Mouse (Mus musculus) erythroblast, adult 5-6 weeks (primary cell): ENCODE results near the gene Alg14. TPM values are rescaled to one million over a fixed set of nuclear protein-coding genes. Genes with fewer than 3 reads are reported as not detected.

Source experiments
- ATAC-seq: replicated peaks from 2 replicates; pipeline ENCODE4 v1.8.0; 2016; ENCODE audit warnings: moderate number of reproducible peaks, mild to moderate bottlenecking, moderate TSS enrichment, inconsistent platforms; ENCODE audit not compliant: poor library complexity, low FRiP score, severe bottlenecking
- total RNA-seq, 2 experiments: library from RNA; stranded (forward) in 1 of 2; stranded (reverse) in 1 of 2; fragments of 150-400 nt in 1 of 2; fragments of 200-764, 138-1000 nt in 1 of 2; gene quantifications; 2 replicates each; pipeline versions ENCODE4 v1.2.3 to v1.2.4; 2015 to 2017; ENCODE audit warnings: low replicate concordance in 2 of 2

The Alg14 gene
- total RNA-seq, 2 experiments from 2014 or later, result 1.8 to 3.1 TPM

- no peak for ATAC-seq
Observed at GRCm38 (mm10) chr3:121274010-121274409, 17.6 kb upstream of the Alg14 start.

GRCm38 (mm10) chr3:121277009-121277408 is 14.6 kb upstream of the Alg14 start:
- ATAC-seq, result no peak

GRCm38 (mm10) chr3:121277557-121277956 is 14.0 kb upstream of the Alg14 start:
- no peak for ATAC-seq

- 0 out of 2 replicates have a peak, but pooled peaks have one; percentile 42 for ATAC-seq
Observed at GRCm38 (mm10) chr3:121279679-121280078, 11.9 kb upstream of the Alg14 start.

GRCm38 (mm10) chr3:121282998-121283397 is 8.6 kb upstream of the Alg14 start, which contains the start of gene Tmem56:
Gene Tmem56, minus strand, starts transcription at chr3:121283098.
- ATAC-seq, result no peak

- ATAC-seq, result no peak
Observed at GRCm38 (mm10) chr3:121285219-121285618, 6.4 kb upstream of the Alg14 start.

- no peak for ATAC-seq
Observed at GRCm38 (mm10) chr3:121287151-121287550, 4.4 kb upstream of the Alg14 start.

- no peak for ATAC-seq
Observed at GRCm38 (mm10) chr3:121290681-121291080, 892 bp upstream of the Alg14 start.

- ATAC-seq, result peak; percentile 41; the same call in 1 of the 2 replicates
Observed at GRCm38 (mm10) chr3:121291225-121291559, 381 bp upstream of the Alg14 start.

GRCm38 (mm10) chr3:121294200-121294599 is 2.6 kb downstream of the Alg14 start:
- no peak for ATAC-seq

GRCm38 (mm10) chr3:121306641-121307040 is 15.1 kb downstream of the Alg14 start:
- ATAC-seq, result no peak

- ATAC-seq, result peak; percentile 92
Observed at GRCm38 (mm10) chr3:121307532-121308234, 16.1 kb downstream of the Alg14 start.

- ATAC-seq, result no peak
Observed at GRCm38 (mm10) chr3:121308935-121309334, 17.4 kb downstream of the Alg14 start.

- no peak for ATAC-seq
Observed at GRCm38 (mm10) chr3:121309429-121309828, 17.9 kb downstream of the Alg14 start.

GRCm38 (mm10) chr3:121309896-121310714 is 18.5 kb downstream of the Alg14 start:
- no peak for ATAC-seq

GRCm38 (mm10) chr3:121312426-121312825 is 20.9 kb downstream of the Alg14 start:
- ATAC-seq, result no peak

GRCm38 (mm10) chr3:121312979-121313378 is 21.4 kb downstream of the Alg14 start:
- no peak for ATAC-seq

- ATAC-seq, result no peak
Observed at GRCm38 (mm10) chr3:121314149-121314548, 22.6 kb downstream of the Alg14 start.

- ATAC-seq, result no peak
Observed at GRCm38 (mm10) chr3:121315498-121315897, 23.9 kb downstream of the Alg14 start.

- no peak for ATAC-seq
Observed at GRCm38 (mm10) chr3:121319906-121320305, 28.3 kb downstream of the Alg14 start.

- ATAC-seq, result no peak
Observed at GRCm38 (mm10) chr3:121320896-121321295, 29.3 kb downstream of the Alg14 start.
